Mouse (Mus musculus) left cerebral cortex, postnatal 36 days (tissue): ENCODE results near the gene Olfr1245. TPM values are rescaled to one million over a fixed set of nuclear protein-coding genes. Genes with fewer than 3 reads are reported as not detected.
"Not testable (repeated sequence)": the region's sequence is repeated elsewhere in the genome, so short reads cannot be mapped to it uniquely, and the experiment has no call there.

Source experiments
- DNase-seq, 2 experiments: peaks; one replicate each; pipeline ENCODE4 v3.0.0; 2021 to 2022; ENCODE audit warnings: low spot score in 2 of 2, mixed read lengths in 1 of 2
- intact Hi-C: fragments of 180-260 bp; cut with DNase I; formaldehyde crosslinking; loops from one replicate; pipeline ENCODE4 v1.15.1; 2025
- total RNA-seq, 2 experiments: library from RNA; stranded (reverse); gene quantifications; 2 replicates each; pipeline ENCODE4 v1.2.3; 2021

The Olfr1245 gene
- total RNA-seq, result not detected

DNA sequence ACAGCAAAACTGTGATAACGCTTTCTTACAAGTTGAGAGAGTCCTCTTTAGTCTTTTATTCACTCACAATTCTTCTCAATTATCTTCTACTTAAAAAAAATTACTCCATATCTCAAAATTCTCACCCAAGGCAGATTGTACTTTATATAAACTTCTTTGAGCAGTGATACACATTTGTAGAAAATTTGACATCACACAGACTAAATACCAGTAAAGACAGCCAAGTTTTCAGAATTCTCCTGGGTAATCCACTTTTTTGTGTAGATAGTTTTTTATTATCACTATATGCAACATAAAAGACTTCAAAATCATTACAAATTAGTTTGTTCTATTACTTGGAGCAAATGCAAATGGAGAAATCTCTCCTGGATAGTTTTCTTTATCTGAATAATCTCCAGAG is at the start of gene Olfr1245:
Gene Olfr1245 (minus strand): TSS at position 101 of the 400 bp plus-strand sequence.
- DNase-seq, result no peak
- intact Hi-C loops, result no loop called here

DNA sequence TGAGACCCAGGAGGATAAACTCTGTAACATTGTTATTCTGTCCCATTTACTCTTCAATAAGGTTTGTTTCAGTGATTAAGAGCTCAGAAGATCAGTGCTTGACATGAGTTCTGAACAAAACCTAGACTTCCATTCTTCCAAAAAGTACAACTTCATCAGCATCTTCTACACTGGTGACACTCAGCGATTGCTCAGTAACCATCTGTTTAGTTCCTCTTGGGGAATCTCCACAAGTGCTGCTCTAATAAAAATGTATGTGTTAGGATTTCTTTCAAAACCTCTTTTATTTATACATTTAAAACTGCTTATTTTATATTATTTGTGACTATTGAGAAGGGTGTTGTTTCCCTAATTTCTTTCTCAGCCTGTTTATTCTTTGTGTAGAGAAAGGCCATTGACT is 39.9 kb upstream of the Olfr1245 start, which contains the start of gene Olfr1248:
Gene Olfr1248 (minus strand): TSS at position 101 of the 400 bp plus-strand sequence.
- DNase-seq, intact Hi-C loops: not testable (repeated sequence)

DNA sequence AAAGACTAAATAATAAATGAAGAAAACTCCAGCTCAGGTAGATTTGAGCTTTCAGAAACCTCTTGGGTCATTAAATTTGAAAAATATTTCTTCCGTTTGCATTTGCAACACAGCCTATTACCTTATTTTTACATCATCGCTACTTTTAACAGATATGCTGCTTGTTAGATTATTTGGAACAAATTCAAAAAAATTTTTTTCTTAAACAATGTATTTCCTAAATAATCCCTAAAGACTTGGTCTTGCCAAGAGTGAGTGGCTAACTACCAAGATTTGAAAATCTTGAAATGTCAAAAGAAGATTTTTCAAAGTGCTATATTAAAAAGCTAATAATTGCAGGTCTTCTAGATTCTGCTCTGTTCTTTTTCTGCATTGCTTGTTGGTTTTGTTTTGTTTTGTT is 35.8 kb upstream of the Olfr1245 start, which contains the start of gene Olfr1247:
Gene Olfr1247 (minus strand): TSS at position 101 of the 400 bp plus-strand sequence.
- no peak for DNase-seq
- intact Hi-C loops, result no loop called here

DNA sequence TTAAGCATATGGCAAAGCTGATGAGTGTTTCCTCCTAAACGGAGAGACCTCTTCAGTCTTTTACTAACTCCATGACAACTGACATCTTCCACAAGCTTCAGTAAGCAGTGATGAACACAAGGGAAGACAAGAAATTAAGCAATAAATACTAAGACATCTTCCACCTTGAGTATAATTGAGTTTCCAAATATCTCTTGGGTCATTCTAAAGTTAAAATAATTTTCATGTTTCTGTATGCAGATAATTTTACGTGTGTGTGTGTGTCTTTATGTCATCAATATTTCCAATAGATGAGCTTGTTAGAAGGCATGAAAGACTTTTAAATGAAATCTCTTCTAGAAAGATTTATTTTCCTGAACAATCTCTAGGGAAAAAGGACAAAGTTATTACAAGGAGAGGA is 14.8 kb upstream of the Olfr1245 start, which contains the start of gene Olfr1246:
Gene Olfr1246 (minus strand): TSS at position 101 of the 400 bp plus-strand sequence.
- no peak for DNase-seq
- intact Hi-C loops, result no loop called here

DNA sequence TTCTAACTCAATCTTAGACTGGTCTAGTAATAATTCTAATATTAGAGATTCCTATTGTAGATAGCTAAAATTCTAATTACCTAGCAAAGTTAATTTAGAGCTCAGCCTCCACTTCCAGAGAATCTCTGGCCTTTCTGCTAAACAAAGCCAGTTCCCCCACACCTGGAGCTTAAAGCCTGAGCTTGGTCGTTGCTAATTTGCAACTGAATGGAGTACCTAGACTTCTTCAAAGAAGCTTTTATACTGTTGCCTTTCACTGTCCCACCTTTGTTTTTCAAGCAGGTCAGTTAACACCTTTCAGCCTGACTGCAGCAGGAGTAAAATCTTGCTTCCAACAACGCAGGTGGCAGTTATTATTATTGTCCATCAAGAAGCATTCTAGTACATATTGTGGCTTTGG is 15.5 kb downstream of the Olfr1245 start:
- DNase-seq, result not testable (repeated sequence)

DNA sequence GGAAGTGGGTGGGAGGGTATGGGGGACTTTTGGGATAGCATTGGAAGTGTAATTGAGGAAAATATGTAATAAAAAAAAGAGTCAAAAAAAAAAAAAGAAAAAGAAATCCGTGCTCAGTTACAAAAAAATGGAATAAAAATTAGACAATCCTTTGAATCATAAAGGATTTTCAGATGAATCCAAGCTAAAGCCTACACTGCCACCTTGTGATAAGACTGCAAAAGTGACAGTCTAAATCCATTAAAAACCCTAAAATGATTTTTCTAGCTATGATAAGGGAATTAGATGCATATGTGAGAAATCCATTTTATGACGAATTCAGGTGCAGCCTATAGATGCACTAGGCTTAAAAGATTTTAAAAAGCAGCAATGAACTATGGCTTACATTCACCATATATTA is 33.7 kb downstream of the Olfr1245 start:
- DNase-seq, result no peak
- intact Hi-C loops, result loop anchor here (5.0 kb wide), 1 partner anchor 1187 kb away; no protein-coding TSS in a partner anchor

More for the DNA sequence above, 15.5 kb downstream of the Olfr1245 start:
- intact Hi-C loops, result not testable (repeated sequence)

DNA sequence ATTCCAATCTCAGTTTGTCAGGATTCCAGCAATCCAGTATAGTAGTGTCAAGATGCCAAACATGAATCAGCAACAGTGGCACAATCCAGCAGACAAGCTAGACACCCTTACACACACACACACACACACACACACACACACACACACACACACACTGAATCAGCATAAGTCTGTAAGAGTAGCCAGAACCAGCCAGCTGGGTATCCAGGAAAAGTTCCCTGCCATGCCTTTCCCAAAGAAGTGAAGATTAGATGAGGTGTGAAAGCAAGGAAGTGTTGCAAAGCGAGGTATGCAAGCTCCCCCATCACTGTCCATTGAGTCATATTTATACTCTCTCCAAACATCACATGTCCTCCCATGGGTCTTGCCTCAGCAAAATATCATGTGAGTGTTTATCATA is 38.3 kb downstream of the Olfr1245 start:
- intact Hi-C loops, result loop anchor here (5.0 kb wide), 1 partner anchor 1183 kb away; no protein-coding TSS in a partner anchor
- peak; percentile 18 to 23 for DNase-seq

DNA sequence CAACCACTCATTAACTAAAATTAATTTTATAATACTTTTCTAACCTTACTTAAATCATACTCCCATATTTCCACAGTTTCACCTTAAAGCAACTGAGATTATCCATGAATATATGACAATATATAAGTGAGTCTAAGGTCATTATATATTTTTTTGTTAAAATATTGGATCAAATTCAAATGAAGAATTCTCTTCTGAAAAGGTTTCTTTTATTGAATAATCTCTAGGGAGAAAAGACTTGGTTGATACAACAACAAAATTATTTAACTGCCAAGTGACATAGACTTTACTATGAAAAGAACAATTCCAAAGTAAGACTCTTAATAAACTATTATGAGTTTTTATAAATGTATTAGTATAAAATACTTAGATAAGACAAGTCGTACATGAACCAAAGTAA is 46.9 kb downstream of the Olfr1245 start, which contains the start of gene Olfr1243:
Gene Olfr1243 (minus strand): TSS at position 101 of the 400 bp plus-strand sequence.
- DNase-seq, result no peak

More for the DNA sequence above, 46.9 kb downstream of the Olfr1245 start, which contains the start of gene Olfr1243:
- intact Hi-C loops, result no loop called here

Other genes with a start within 250 kb of the Olfr1245 start
- not detected for gene Olfr1232, start 248.8 kb downstream of the Olfr1245 start, total RNA-seq
- not detected for gene Olfr1233, start 236.0 kb downstream of the Olfr1245 start, total RNA-seq
- gene Olfr1234, start 213.6 kb downstream of the Olfr1245 start, total RNA-seq, result not detected
- not detected for gene Olfr1238, start 168.8 kb downstream of the Olfr1245 start, total RNA-seq
- not detected for gene Olfr1239, start 158.0 kb downstream of the Olfr1245 start, total RNA-seq
- not detected for gene Olfr1240, start 135.4 kb downstream of the Olfr1245 start, total RNA-seq
- gene Olfr1241, start 91.3 kb downstream of the Olfr1245 start, total RNA-seq, result not detected
- gene Olfr1242, start 80.1 kb downstream of the Olfr1245 start, total RNA-seq, result not detected
- not detected for gene Olfr1243, start 47.0 kb downstream of the Olfr1245 start, total RNA-seq
- gene Olfr1246, start 14.7 kb upstream of the Olfr1245 start, total RNA-seq, result not detected
- under 1 TPM in 1 of 2 experiments, not detected in 1; 0.11 TPM for gene Olfr1247, start 35.7 kb upstream of the Olfr1245 start, total RNA-seq
- gene Olfr1248, start 39.8 kb upstream of the Olfr1245 start, total RNA-seq, result not detected
- not detected for gene Olfr1249, start 56.5 kb upstream of the Olfr1245 start, total RNA-seq
- gene Olfr1250, start 83.0 kb upstream of the Olfr1245 start, total RNA-seq, result not detected
- gene Olfr1251, start 93.5 kb upstream of the Olfr1245 start, total RNA-seq, result not detected
- not detected for gene Olfr1252, start 146.6 kb upstream of the Olfr1245 start, total RNA-seq
- not detected for gene Olfr1253, start 178.6 kb upstream of the Olfr1245 start, total RNA-seq
- not detected for gene Olfr1254, start 215.2 kb upstream of the Olfr1245 start, total RNA-seq
- not detected for gene Olfr1255, start 233.6 kb upstream of the Olfr1245 start, total RNA-seq